Mouse (Mus musculus): ENCODE results near the gene Ephb3. TPM values are rescaled to one million over a fixed set of nuclear protein-coding genes. Genes with fewer than 3 reads are reported as not detected.

Gene Ephb3
- polyA plus RNA-seq, 1 experiment from 2014 or later = 0.20 TPM

DNA sequence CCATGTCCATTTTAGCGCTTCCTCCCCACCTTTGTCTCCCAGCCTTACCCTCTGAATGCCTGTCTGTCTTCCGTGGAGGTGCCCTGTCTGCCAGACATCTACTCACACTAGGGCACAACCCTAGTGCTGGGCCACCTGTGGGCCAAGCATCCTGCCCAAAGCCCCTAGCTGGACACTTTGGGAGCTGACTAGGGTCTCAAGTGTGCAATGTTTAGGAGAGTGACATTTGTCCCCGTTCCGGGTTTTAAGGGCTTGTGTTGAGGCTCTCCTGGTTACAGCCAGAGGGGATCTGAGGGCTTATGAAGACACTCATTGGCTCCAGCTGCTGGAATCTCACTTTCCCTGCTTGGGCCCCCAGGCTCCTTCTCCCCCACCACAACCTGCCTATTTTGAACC, 42.5 kb downstream of the Ephb3 start:
- Histone ChIP-seq H3K4me3 (ENCODE audit: inconsistent target) (no peak overlapping the region), H3K27ac (no peak overlapping the region), H3K79me2 (ENCODE audit: inconsistent target) (no peaks in the 10 kb centered on the region), H3K36me3 (ENCODE audit: inconsistent target) (no peaks in the 10 kb centered on the region)
- 61% methylated on average over 4 of the region's 4 CpGs for WGBS (ENCODE audit: missing documents)

DNA sequence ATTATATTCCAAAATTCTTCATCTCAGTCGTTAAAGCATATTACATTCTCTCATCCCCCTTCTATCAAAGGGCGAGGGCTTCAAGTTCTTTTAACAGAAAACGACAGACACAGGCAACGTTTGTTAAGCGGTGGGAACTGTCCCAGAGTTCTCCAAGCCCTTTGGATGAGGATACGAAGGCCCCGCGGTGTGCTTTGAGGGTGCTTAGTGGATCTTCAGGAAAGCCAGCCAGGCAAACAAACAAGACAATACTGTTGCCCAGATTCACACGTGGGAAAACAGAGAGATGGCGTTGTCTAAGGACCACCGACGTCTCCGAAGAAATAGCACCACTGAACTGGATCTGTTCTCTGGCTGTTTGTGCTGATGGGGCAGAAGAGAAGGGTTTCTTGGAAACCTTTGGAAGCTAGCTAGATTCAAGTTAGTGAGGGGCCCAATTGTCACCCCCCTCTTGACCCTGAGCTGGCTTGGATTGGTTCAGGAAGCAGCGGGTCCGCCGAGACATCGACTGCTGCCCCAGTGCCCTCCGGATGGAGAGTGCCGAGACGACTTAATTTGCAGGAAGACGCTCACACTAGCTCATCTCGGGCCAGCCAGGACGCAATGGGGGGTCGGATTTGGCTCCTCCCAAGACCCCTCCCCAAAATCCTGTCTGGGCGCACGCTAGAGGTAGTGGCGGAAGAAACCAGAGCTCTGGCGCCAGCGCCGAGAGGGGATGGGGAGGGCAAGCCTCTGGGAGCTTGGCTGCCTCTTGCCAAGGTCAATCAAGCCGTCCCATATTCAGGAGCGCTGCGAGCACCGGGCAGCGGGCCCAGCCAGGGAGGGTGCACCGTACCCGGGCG, 43.5 kb downstream of the Ephb3 start:
- Histone ChIP-seq H3K36me3 (ENCODE audit: inconsistent target) (no peaks in the 10 kb centered on the region), H3K27ac (no peak overlapping the region), H3K79me2 (ENCODE audit: inconsistent target) (no peaks in the 10 kb centered on the region), H3K4me3 (ENCODE audit: inconsistent target) (no peak overlapping the region)
- 11% methylated on average over 38 of the region's 38 CpGs for WGBS (ENCODE audit: missing documents)

DNA sequence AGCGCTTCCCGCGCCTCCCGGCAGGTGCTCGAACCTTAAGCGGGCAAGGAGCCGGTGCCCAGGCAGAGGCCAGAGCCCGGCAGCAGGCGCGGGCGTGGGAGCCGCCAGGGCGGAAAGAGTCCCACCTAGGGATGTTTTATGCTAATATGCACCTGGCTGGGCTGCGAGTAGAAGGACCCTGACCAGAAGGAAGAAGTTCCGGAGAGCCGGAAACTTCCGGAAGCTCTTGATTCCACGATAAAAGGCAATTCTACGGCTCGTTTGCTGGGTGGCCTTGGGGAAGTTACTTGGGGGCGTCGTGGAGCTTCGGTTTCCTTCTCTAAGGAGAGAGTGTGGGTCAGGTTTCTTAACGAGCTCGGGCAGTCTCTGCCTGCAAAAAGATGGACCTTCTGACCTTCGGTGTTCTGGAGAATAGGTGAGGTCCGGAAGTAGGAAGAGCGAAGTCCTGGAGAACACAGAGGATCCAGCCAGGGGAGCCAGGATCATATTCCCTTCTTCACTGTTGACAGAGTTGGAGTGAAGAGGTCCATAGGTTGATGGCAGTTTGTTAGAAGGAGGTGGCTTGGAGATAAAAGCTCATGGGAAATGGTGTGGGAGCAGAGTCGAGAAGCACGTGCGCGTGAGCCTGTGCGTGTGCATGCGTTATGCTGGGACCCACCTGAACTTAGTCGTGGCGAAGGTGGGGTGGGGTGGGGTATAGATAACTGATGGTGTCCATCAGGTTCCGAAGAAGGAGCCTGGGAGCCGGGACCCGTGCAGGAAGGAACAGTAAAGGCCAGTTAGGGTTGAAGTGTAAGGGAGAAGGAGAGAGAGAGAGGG, 44.4 kb downstream of the Ephb3 start:
- H3K27ac ChIP-seq = no peak overlapping the region
- WGBS (ENCODE audit: missing documents) = 10% methylated on average over 37 of the region's 39 CpGs
- no peaks in the 10 kb centered on the region for H3K79me2 ChIP-seq (ENCODE audit: inconsistent target)
- H3K4me3 ChIP-seq (ENCODE audit: inconsistent target) = no peak overlapping the region
- H3K36me3 ChIP-seq (ENCODE audit: inconsistent target) = no peaks in the 10 kb centered on the region

DNA sequence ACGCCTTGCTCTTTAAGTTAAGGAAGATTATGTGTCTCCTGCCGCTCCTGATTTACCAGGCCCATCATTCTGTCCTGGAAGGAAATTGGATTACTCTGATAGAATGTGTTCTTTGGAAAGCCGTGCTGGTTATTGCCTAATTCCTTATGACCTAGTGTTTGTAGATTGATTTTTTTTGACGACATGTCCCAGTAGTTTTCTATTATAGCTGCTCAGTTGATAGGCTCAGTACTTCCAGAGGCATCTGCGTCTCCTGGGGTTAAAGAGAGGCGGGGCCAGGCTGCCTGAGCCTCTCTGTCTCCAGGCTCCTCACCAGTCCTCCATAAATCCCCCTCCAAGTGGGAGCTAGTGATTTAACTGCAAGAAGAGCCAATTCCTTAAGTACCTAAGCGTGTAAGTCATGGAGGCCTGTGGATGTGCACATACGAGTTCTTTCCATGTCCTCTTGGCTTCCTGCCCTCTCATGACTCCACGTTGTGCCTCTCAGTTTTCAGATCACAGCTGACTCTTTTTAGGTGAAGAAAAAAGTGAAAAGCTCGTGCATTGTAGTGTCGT, 47.9 kb downstream of the Ephb3 start:
- H3K79me2 ChIP-seq (ENCODE audit: inconsistent target) = no peaks in the 10 kb centered on the region
- H3K4me3 ChIP-seq (ENCODE audit: inconsistent target) = no peak overlapping the region
- WGBS (ENCODE audit: missing documents) = 81% methylated on average over 11 of the region's 11 CpGs
- no peaks in the 10 kb centered on the region for H3K36me3 ChIP-seq (ENCODE audit: inconsistent target)
- H3K27ac ChIP-seq = no peak overlapping the region

DNA sequence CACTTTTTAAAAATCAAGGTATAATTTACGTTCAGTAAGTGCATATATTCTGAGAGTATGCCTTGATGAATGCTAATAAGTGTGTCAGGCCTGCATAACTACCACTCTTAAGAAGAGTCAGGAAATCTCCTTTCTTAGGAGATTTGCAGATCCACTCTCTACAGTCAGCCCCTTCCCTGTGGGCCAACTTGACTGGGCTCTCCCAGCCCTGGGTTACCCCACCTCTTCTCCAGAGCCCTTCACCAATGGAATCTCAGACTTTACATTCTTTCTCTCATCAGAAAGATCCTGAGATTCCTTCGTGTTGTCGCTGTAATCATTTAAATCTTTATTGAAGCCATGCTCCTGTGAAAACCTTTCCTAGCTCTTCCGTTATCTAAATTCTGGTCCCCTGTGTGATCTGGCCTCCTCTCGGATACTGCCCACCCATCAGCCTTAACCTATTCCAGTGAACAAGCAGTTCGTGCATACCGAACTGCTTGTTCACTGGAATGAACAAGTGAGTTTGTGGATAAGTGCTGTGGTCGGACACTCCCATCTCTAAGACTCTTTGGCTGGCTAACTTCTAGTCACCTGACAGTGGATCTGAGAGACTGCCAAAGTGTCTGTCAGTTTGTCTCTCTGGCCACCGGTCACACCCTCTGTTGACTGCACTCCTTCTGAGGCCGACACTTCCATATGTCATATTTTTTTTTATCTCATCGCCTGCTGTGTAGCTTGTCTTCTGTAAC, 51.2 kb downstream of the Ephb3 start:
- Histone ChIP-seq H3K4me3 (ENCODE audit: inconsistent target) (no peak overlapping the region), H3K27ac (no peak overlapping the region), H3K36me3 (ENCODE audit: inconsistent target) (no peaks in the 10 kb centered on the region), H3K79me2 (ENCODE audit: inconsistent target) (no peaks in the 10 kb centered on the region)
- 93% methylated on average over 11 of the region's 11 CpGs for WGBS (ENCODE audit: missing documents)

DNA sequence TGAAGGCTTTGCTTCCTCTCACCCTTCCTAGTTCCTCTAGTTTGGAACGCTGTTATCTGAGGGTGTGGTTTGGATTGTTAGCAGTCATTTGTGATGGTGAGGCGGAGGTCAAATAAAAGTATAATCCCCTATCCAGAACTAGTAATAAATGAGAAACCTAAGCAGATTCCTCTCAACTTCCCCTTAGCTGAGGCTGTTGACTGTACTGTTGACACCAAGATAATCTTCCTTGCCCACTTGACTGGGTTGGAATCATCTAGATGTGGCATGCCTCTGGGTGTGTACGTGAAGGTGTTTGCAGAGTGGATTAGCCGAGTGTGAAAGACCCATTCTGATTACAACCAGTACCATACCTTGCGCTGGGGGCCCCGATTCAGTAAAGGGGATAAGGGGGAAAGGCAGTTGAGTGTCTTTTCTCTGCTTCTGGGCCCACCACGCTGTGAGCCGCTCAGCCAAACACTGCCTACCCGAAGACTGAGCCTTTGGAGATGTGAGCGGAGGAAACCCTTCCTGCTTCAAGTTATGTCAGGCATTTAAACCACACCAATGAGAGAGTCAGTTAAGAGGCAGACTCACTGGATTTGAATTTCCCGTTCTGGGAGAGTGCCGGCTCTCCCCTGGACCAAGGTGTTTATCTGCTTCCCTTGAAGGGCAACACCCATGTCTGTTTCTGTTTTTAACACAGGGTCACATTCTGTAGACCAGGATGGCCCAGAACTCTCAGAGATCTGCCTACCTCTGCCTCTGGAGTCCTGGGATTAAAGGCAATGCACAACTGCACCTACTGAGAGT, 52.2 kb downstream of the Ephb3 start:
- no peaks in the 10 kb centered on the region for H3K79me2 ChIP-seq (ENCODE audit: inconsistent target)
- H3K36me3 ChIP-seq (ENCODE audit: inconsistent target) = no peaks in the 10 kb centered on the region
- no peak overlapping the region for H3K27ac ChIP-seq
- no peak overlapping the region for H3K4me3 ChIP-seq (ENCODE audit: inconsistent target)
- WGBS (ENCODE audit: missing documents) = 87% methylated on average over 12 of the region's 12 CpGs

DNA sequence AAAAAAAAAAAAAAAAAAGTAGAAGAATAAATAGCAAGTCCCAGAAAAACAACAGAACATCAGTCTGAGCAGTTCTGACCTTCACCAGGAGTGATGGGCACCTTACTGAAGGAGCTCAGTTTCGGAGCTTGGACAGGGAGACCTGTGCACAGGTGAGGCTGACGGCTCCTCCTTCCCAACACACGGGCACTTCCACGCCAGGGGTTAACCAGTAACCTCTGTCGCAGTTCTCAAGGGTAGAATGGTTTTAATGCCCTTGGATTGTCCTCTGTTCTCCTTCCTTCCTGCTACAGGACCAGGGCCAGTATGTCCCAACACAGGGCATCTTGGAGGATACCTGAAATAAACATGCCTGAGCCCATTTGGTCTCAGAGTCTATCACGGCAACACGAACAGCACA, 60.9 kb downstream of the Ephb3 start:
- Histone ChIP-seq H3K79me2 (ENCODE audit: inconsistent target) (no peaks in the 10 kb centered on the region), H3K36me3 (ENCODE audit: inconsistent target) (no peaks in the 10 kb centered on the region), H3K4me3 (ENCODE audit: inconsistent target) (no peak overlapping the region), H3K27ac (no peak overlapping the region)
- WGBS (ENCODE audit: missing documents) = 95% methylated on average over 7 of the region's 7 CpGs

DNA sequence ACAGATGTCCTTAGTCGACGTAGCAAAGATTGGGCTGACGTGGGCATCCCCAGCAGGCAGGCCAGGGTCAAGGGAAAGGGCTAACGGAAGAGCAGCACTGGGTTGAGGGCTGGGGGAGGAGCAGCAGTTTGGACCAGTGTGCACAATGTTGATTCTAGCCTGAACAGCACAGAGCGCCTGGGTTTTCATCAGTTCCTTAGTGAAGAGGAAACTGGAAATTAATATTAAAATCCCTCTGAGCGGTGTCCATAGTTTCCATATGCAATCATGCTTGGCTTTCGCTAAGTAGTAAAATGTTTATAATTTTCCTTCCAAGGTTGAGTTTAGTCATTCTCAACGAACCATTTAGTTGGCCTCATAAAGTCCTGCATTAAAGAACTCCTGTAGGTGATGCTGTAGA, 65.2 kb downstream of the Ephb3 start:
- Histone ChIP-seq H3K36me3 (ENCODE audit: inconsistent target) (no peaks in the 10 kb centered on the region), H3K79me2 (ENCODE audit: inconsistent target) (no peaks in the 10 kb centered on the region), H3K27ac (no peak overlapping the region), H3K4me3 (ENCODE audit: inconsistent target) (no peak overlapping the region)
- WGBS (ENCODE audit: missing documents) = 88% methylated on average over 8 of the region's 8 CpGs

DNA sequence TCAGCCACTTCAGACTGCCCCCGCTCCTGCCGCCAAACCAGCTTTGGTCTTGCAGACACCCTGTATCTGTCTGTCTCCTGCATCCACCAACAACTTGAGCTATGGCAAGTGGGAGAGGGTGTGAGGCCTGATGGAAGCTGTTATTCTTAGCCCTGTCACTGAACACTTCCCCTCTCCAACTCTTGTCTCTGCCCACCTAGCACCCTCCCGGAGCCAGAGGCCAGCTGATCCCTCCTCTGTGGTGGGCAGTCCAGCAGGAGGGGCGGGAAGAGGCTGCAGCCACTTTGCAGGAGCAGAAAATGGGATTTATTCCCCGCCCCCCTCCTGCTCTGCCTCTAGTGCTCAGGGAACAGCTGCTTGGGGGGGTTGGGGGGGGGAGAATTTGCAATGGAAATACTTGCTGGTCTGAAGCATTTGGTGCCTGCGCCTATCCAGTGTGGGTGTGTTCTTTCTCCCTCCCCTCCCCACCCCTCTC, 67.3 kb downstream of the Ephb3 start:
- H3K27ac ChIP-seq = no peak overlapping the region
- H3K36me3 ChIP-seq (ENCODE audit: inconsistent target) = no peaks in the 10 kb centered on the region
- H3K79me2 ChIP-seq (ENCODE audit: inconsistent target) = no peaks in the 10 kb centered on the region
- 84% methylated on average over 6 of the region's 6 CpGs for WGBS (ENCODE audit: missing documents)
- no peak overlapping the region for H3K4me3 ChIP-seq (ENCODE audit: inconsistent target)

DNA sequence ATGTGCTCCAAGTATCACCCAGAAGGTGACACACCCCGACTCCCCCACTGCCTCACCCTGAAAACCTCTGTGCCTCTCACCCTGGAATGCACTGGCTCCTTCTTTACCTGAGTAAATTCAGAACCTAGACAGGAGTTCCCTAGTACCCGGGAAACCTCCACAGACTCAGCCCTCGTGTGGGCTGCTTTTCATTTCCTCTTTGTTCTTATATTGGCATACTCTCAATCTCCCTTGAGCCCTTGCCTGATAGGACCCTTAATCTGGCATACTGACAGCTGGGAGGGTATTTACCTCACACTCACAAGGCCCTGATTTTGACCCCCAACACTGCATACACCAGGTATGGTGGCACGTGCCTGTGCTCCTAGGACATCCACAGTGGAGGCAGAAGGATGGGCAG, 68.2 kb downstream of the Ephb3 start:
- Histone ChIP-seq H3K4me3 (ENCODE audit: inconsistent target) (no peak overlapping the region), H3K27ac (no peak overlapping the region), H3K36me3 (ENCODE audit: inconsistent target) (no peaks in the 10 kb centered on the region), H3K79me2 (ENCODE audit: inconsistent target) (no peaks in the 10 kb centered on the region)
- WGBS (ENCODE audit: missing documents) = 43% methylated on average over 4 of the region's 4 CpGs

Other genes starting within 250 kb of the Ephb3 start
- gene Teddm3, start 50.8 kb upstream of the Ephb3 start, polyA plus RNA-seq (2018) = not detected in 3 replicates
- 23.1 to 50.5 TPM (median 30.0 TPM) in 3 replicates for gene Vps8, start 218.4 kb downstream of the Ephb3 start, polyA plus RNA-seq (2018)